19 mouse cellular contexts compared by ENCODE assay signal in genomic region chr19:4803283-4803682, GRCm38 (mm10). TPM values are rescaled to one million over a fixed set of nuclear protein-coding genes. Genes with fewer than 3 reads are reported as not detected.
DNase-seq lines count a peak whose midpoint lies in the region; ATAC-seq lines count a peak whose summit lies in the region.
"Had no signal": no experiment of that assay in that cellular context is flagged by ENCODE, and none has a peak within 500 bp of the region (broad histone marks: within the 10 kb centered on the region; RNA-seq: fewer than 3 reads in every experiment).

No protein-coding gene starts in this region.

- intact Hi-C loops in left cerebral cortex, postnatal 4 days (cut with DNase I) = no loop called here

- H3K36me3 ChIP-seq in forebrain, embryonic 15.5 days = peaks cover 49% of the 10 kb centered on the region
- H3K36me3 ChIP-seq in forebrain, embryonic 16.5 days (ENCODE audit: control insufficient read depth, insufficient read depth) = peaks cover 24% of the 10 kb centered on the region
- peaks cover 26% of the 10 kb centered on the region for H3K36me3 ChIP-seq in stomach, embryonic 16.5 days (ENCODE audit: control insufficient read depth, insufficient read depth, low read length)

- no peak overlapping the region for H3K4me2 ChIP-seq in forebrain, embryonic 15.5 days (replicated peaks)
- no peak overlapping the region for H3K4me2 ChIP-seq in forebrain, embryonic 16.5 days (ENCODE audit: low read length)
- no peak overlapping the region for H3K4me2 ChIP-seq in stomach, embryonic 16.5 days (ENCODE audit: low read depth, low read length)
- H3K4me2 ChIP-seq: kidney, embryonic 15.5 days had no signal

- peak; percentile 17 for DNase-seq in left cerebral cortex, postnatal 4 days
- DNase-seq in left cerebral cortex, adult 9 months (ENCODE audit: low spot score in 2 of 2) = no peak
- peak; percentile 71 for DNase-seq in ZHBTc4 (ENCODE audit: low read depth, low spot score)
- DNase-seq in frontal cortex, adult 2 months (ENCODE audit: extremely low spot score in 1 of 2, low spot score in 1 of 2) = no peak
- DNase-seq: adrenal gland, adult 2 months; gastrocnemius, postnatal 14 days; lung, postnatal 14 days; right cerebral cortex, postnatal 4 days; thymus, postnatal 36 days had no signal

- ATAC-seq in forebrain, embryonic 15.5 days (replicated peaks) = 0 out of 2 replicates have a peak, but pooled peaks have one; percentile 16
- no peak for ATAC-seq in forebrain, embryonic 16.5 days
- peak; percentile 47; the same call in 1 of the 2 replicates for ATAC-seq in stomach, embryonic 16.5 days (ENCODE audit: insufficient read depth, low FRiP score)
- ATAC-seq: intestine, postnatal 0 days; midbrain, embryonic 16.5 days had no signal

- no peaks in the 10 kb centered on the region for H3K27me3 ChIP-seq in forebrain, embryonic 15.5 days
- no peaks in the 10 kb centered on the region for H3K27me3 ChIP-seq in forebrain, embryonic 16.5 days (replicated peaks; ENCODE audit: control insufficient read depth, insufficient read depth, low read length)
- H3K27me3 ChIP-seq in stomach, embryonic 16.5 days (ENCODE audit: control insufficient read depth, insufficient read depth, low read length) = no peaks in the 10 kb centered on the region
- H3K27me3 ChIP-seq: kidney, embryonic 15.5 days had no signal

- WGBS in forebrain, embryonic 15.5 days = 86% methylated on average over 10 of the region's 10 CpGs
- WGBS in forebrain, embryonic 16.5 days = 83% methylated on average over 10 of the region's 10 CpGs
- 70% methylated on average over 10 of the region's 10 CpGs for WGBS in stomach, embryonic 16.5 days

- H3K9me3 ChIP-seq in forebrain, embryonic 15.5 days = no peaks in the 10 kb centered on the region
- H3K9me3 ChIP-seq in forebrain, embryonic 16.5 days (ENCODE audit: control insufficient read depth, low read length) = no peaks in the 10 kb centered on the region
- no peaks in the 10 kb centered on the region for H3K9me3 ChIP-seq in stomach, embryonic 16.5 days (replicated peaks; ENCODE audit: control insufficient read depth, low read length)
- H3K9me3 ChIP-seq: forebrain, embryonic 10.5 days; heart, embryonic 10.5 days; kidney, embryonic 15.5 days had no signal

- no peak overlapping the region for H3K9ac ChIP-seq in forebrain, embryonic 15.5 days (replicated peaks)
- H3K9ac ChIP-seq in forebrain, embryonic 16.5 days (replicated peaks; ENCODE audit: low read depth, low read length) = no peak overlapping the region
- no peak overlapping the region for H3K9ac ChIP-seq in stomach, embryonic 16.5 days (ENCODE audit: low read length)
- H3K9ac ChIP-seq: kidney, embryonic 15.5 days had no signal

- peaks cover 7% of the 10 kb centered on the region for H3K4me1 ChIP-seq in forebrain, embryonic 15.5 days
- H3K4me1 ChIP-seq in forebrain, embryonic 16.5 days (replicated peaks; ENCODE audit: control insufficient read depth, insufficient read depth, low read length) = peaks cover 8% of the 10 kb centered on the region; the same call in 1 of the 2 replicates
- H3K4me1 ChIP-seq in stomach, embryonic 16.5 days (ENCODE audit: control insufficient read depth, insufficient read depth, low read length) = peaks cover 5% of the 10 kb centered on the region

- H3K27ac ChIP-seq in forebrain, embryonic 15.5 days (replicated peaks) = no peak overlapping the region
- H3K27ac ChIP-seq in forebrain, embryonic 16.5 days (ENCODE audit: low read length) = no peak overlapping the region
- no peak overlapping the region for H3K27ac ChIP-seq in stomach, embryonic 16.5 days (ENCODE audit: low read length)
- H3K27ac ChIP-seq: forebrain, embryonic 10.5 days; heart, embryonic 10.5 days; kidney, embryonic 15.5 days had no signal

- no peak overlapping the region for H3K4me3 ChIP-seq in forebrain, embryonic 15.5 days
- no peak overlapping the region for H3K4me3 ChIP-seq in forebrain, embryonic 16.5 days (replicated peaks; ENCODE audit: low read length)
- no peak overlapping the region for H3K4me3 ChIP-seq in stomach, embryonic 16.5 days (replicated peaks; ENCODE audit: low read length)
- H3K4me3 ChIP-seq: forebrain, embryonic 10.5 days; heart, embryonic 10.5 days; kidney, embryonic 15.5 days had no signal

RNA-seq across cellular contexts. Expression of gene Gm21992, which starts 8.1 kb away (rescaled TPM):
- 31.3 and 43.7 TPM in 2 replicates for polyA plus RNA-seq in forebrain, embryonic 15.5 days (2015; fragmentation: Nextera tagmentation; extraction: Ambion mirVana)
- 29.8 and 32.7 TPM in 2 replicates for polyA plus RNA-seq in forebrain, embryonic 16.5 days (2015; fragmentation: Nextera tagmentation; extraction: Ambion mirVana)
- 10 to 100 TPM; 18.2 to 37.9 TPM for total RNA-seq in left cerebral cortex, postnatal 4 days (2021)
- polyA plus RNA-seq in stomach, embryonic 16.5 days (2015; fragmentation: Nextera tagmentation; extraction: Ambion mirVana) = 32.1 TPM in 2 replicates
- 15.3 and 16.3 TPM in 2 replicates for polyA plus RNA-seq in frontal cortex, adult 2 months (2012; rRNA removed)

RNA-seq across cellular contexts. Expression of gene Rbm14, which starts 8.2 kb away (rescaled TPM):
- 81.4 and 84.6 TPM in 2 replicates for polyA plus RNA-seq in forebrain, embryonic 15.5 days (2015; fragmentation: Nextera tagmentation; extraction: Ambion mirVana)
- polyA plus RNA-seq in forebrain, embryonic 16.5 days (2015; fragmentation: Nextera tagmentation; extraction: Ambion mirVana) = 86.0 and 91.1 TPM in 2 replicates
- 10 to 100 TPM; 65.9 to 73.9 TPM for total RNA-seq in left cerebral cortex, postnatal 4 days (2021)
- 74.2 and 75.0 TPM in 2 replicates for polyA plus RNA-seq in stomach, embryonic 16.5 days (2015; fragmentation: Nextera tagmentation; extraction: Ambion mirVana)
- 26.8 and 28.0 TPM in 2 replicates for polyA plus RNA-seq in frontal cortex, adult 2 months (2012; rRNA removed)

RNA-seq across cellular contexts. Expression of gene Rbm4, which starts 9.6 kb away (rescaled TPM):
- polyA plus RNA-seq in forebrain, embryonic 15.5 days (2015; fragmentation: Nextera tagmentation; extraction: Ambion mirVana) = 93.0 and 114 TPM in 2 replicates
- 98.5 and 110 TPM in 2 replicates for polyA plus RNA-seq in forebrain, embryonic 16.5 days (2015; fragmentation: Nextera tagmentation; extraction: Ambion mirVana)
- total RNA-seq in left cerebral cortex, postnatal 4 days (2021) = 10 to 100 TPM; 76.1 to 80.4 TPM
- polyA plus RNA-seq in stomach, embryonic 16.5 days (2015; fragmentation: Nextera tagmentation; extraction: Ambion mirVana) = 47.4 and 47.5 TPM in 2 replicates
- 64.7 and 65.5 TPM in 2 replicates for polyA plus RNA-seq in frontal cortex, adult 2 months (2012; rRNA removed)

RNA-seq across cellular contexts. Expression of gene Ccs, which starts 35.8 kb away (rescaled TPM):
- polyA plus RNA-seq in forebrain, embryonic 15.5 days (2015; fragmentation: Nextera tagmentation; extraction: Ambion mirVana) = 36.9 and 39.6 TPM in 2 replicates
- 34.7 and 38.6 TPM in 2 replicates for polyA plus RNA-seq in forebrain, embryonic 16.5 days (2015; fragmentation: Nextera tagmentation; extraction: Ambion mirVana)
- total RNA-seq in left cerebral cortex, postnatal 4 days (2021) = 10 to 100 TPM; 38.1 to 41.0 TPM
- polyA plus RNA-seq in stomach, embryonic 16.5 days (2015; fragmentation: Nextera tagmentation; extraction: Ambion mirVana) = 56.6 and 60.3 TPM in 2 replicates
- 52.4 and 58.4 TPM in 2 replicates for polyA plus RNA-seq in frontal cortex, adult 2 months (2012; rRNA removed)

RNA-seq across cellular contexts. Expression of gene Ccdc87, which starts 35.9 kb away (rescaled TPM):
- 0.41 and 0.74 TPM in 2 replicates for polyA plus RNA-seq in forebrain, embryonic 15.5 days (2015; fragmentation: Nextera tagmentation; extraction: Ambion mirVana)
- polyA plus RNA-seq in forebrain, embryonic 16.5 days (2015; fragmentation: Nextera tagmentation; extraction: Ambion mirVana) = 0.61 and 0.62 TPM in 2 replicates
- 1 to 10 TPM; 1.7 to 2.0 TPM for total RNA-seq in left cerebral cortex, postnatal 4 days (2021)
- polyA plus RNA-seq in stomach, embryonic 16.5 days (2015; fragmentation: Nextera tagmentation; extraction: Ambion mirVana) = 0.09 TPM in 1 of 2 replicates, not detected in the other
- polyA plus RNA-seq in frontal cortex, adult 2 months (2012; rRNA removed) = 1.6 and 1.9 TPM in 2 replicates
- total RNA-seq: gastrocnemius, postnatal 14 days; megakaryocyte, adult 5-6 weeks had no signal
- polyA plus RNA-seq: forebrain, embryonic 10.5 days; heart, embryonic 10.5 days; intestine, postnatal 0 days; kidney, embryonic 15.5 days; liver, embryonic 16.5 days had no signal

Comparison
In these comparisons a context has a peak if more than half of its experiments do, and no peak if none do; other contexts are left out.
1. DNase-seq: peak in left cerebral cortex, postnatal 4 days (single experiment) and ZHBTc4 (single experiment); none in left cerebral cortex, adult 9 months (0 of 2) and frontal cortex, adult 2 months (0 of 2).